Mouse (Mus musculus): Measurements from ENCODE around the gene Fat4.

- TF ChIP-seq CTCF (IDR thresholded peaks at IDR 0.05; ENCODE audit: borderline replicate concordance, extremely low read depth, insufficient read depth, insufficient read length) = no peak
- no peak for TF ChIP-seq POLR2A (IDR thresholded peaks at IDR 0.05; ENCODE audit: borderline replicate concordance, extremely low read depth, insufficient read depth, insufficient read length, poor library complexity, severe bottlenecking)
These were observed 61.0 kb downstream of the Fat4 start for GRCm38 (mm10) chr3:38947706-38948105.

All from brain, embryonic 14.5 days (tissue).